Mouse (Mus musculus) E14TG2a.4 (cell line): Measurements from ENCODE around the gene Rbm47.

ENCODE experiments used
- H3K27me3 ChIP-seq: 2 replicates; pipeline ENCODE4 v1.6.1; 2014; ENCODE audit warnings: low read length, control low read depth; ENCODE audit not compliant: insufficient read depth
- H3K36me3 ChIP-seq: 2 replicates; pipeline ENCODE4 v1.6.1; 2014; ENCODE audit warnings: low read length, control low read depth; ENCODE audit not compliant: insufficient read depth
- H3K4me1 ChIP-seq: replicated peaks from 2 replicates; pipeline ENCODE4 v1.6.1; 2014; ENCODE audit warnings: low read depth, low read length, control low read depth
- H3K4me3 ChIP-seq: replicated peaks from 2 replicates; pipeline ENCODE4 v1.5.1; 2014; ENCODE audit warnings: mild to moderate bottlenecking, low read length
- H3K9me3 ChIP-seq: 2 replicates; pipeline ENCODE4 v1.6.1; 2014; ENCODE audit warnings: low read length, control low read depth
- CTCF ChIP-seq: conservative IDR thresholded peaks from 2 replicates; pipeline ENCODE4 v1.5.1; 2014; ENCODE audit warnings: low read length
- NANOG ChIP-seq: IDR thresholded peaks from 2 replicates; pipeline ENCODE4 v1.6.1; 2014; ENCODE audit warnings: borderline replicate concordance, low read length, mixed read lengths
- POU5F1 ChIP-seq: IDR thresholded peaks from 2 replicates; pipeline ENCODE4 v1.6.1; 2014; ENCODE audit warnings: low read length, borderline replicate concordance

Gene Rbm47

DNA sequence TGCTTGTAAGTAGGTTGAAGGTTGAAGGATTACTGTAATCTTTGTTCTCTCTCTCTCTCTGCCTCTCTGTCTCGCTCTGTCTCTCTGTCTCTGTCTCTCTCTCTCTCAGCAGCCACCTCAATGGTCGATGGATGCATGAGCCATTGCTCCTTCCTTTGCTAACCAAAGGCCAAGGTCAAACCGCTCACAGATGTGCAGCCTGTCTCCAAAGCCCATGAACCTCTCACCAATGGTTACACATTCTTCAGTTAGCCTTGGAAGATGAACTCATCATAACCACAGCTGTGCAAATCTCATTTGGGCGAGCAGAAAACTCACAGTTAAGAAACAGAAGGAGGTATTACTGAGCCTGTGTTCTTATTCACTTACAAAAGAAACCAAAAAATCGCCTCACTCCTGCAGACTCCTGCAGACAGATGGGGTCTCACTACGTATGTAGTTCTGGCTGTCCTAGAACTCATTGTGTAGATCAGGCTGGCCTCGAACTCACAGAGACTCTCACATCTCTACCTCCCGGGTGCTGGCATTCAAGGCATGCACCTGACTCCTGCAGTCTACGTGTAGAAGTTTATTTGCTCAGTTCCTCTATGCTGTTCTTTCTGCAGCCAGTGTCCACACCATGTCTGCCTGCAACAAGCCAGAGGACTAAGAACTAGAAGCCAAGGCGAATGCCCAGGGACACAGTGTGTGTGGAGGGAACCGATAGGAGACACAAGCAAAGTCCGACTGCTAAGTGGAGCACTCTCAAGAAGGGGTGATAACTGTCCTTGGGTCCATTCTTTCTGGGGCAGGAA is 49.4 kb downstream of the Rbm47 start:
- Histone ChIP-seq H3K9me3 (no peaks in the 10 kb centered on the region), H3K4me1 (peaks cover 36% of the 10 kb centered on the region), H3K36me3 (no peaks in the 10 kb centered on the region), H3K27me3 (no peaks in the 10 kb centered on the region), H3K4me3 (no peak overlapping the region)
- TF ChIP-seq CTCF, result no peak
- no peak for TF ChIP-seq NANOG
- no peak for TF ChIP-seq POU5F1

DNA sequence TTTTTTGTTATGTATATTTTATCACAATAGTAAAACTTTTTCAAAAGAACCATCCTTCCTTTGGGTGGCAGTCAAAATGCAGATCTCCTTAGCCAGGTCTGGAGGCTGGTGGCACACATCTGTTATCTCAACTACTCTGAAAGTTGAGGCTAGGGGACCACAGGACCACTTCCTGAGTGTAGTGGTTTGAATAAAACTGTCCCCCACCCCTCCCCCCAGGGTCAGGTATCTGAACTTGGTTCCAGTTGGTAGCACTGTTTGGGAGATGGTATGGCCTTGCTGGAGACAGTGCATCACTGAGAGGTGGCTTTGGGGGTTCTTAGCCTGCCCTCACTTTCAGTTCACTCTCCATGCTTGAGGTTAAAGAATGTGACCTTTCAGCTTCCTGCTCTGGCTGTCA is 51.7 kb downstream of the Rbm47 start:
- no peak for TF ChIP-seq POU5F1
- no peak for TF ChIP-seq CTCF
- no peak for TF ChIP-seq NANOG
- no peaks in the 10 kb centered on the region for H3K36me3 ChIP-seq
- peaks cover 36% of the 10 kb centered on the region for H3K4me1 ChIP-seq
- no peaks in the 10 kb centered on the region for H3K9me3 ChIP-seq
- H3K4me3 ChIP-seq, result no peak overlapping the region
- no peaks in the 10 kb centered on the region for H3K27me3 ChIP-seq

- Histone ChIP-seq H3K4me1 (no peaks in the 10 kb centered on the region), H3K36me3 (no peaks in the 10 kb centered on the region), H3K9me3 (no peaks in the 10 kb centered on the region), H3K27me3 (no peaks in the 10 kb centered on the region), H3K4me3 (no peak overlapping the region)
- TF ChIP-seq POU5F1 (no peak), CTCF (no peak), NANOG (no peak)
Observed at GRCm38 (mm10) chr5:66114751-66115150, 58.2 kb downstream of the Rbm47 start.

DNA sequence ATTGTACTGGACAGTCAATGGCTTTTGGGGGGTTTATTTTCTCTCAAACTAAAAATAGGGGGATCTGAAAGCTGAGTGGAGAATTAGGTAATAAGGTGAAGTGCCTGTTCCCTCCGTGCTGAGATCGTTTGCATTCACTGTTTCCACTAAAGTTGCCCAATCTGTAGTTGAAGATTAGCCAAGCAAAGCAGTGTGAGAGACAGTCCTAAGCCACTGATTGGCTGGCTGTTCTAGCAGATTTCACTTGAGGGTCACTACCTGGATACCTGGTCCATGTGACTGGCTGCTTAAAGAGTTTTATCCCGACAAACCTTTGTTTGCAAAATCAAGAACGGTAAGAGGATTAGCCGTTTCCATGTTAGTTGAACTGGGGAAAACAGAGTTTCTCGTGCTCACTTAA is 58.7 kb downstream of the Rbm47 start:
- TF ChIP-seq POU5F1 (no peak), NANOG (no peak), CTCF (no peak)
- Histone ChIP-seq H3K27me3 (no peaks in the 10 kb centered on the region), H3K36me3 (no peaks in the 10 kb centered on the region), H3K9me3 (no peaks in the 10 kb centered on the region), H3K4me1 (no peaks in the 10 kb centered on the region), H3K4me3 (no peak overlapping the region)

GRCm38 (mm10) chr5:66112059-66112458 is 60.9 kb downstream of the Rbm47 start:
- H3K9me3 ChIP-seq, result no peaks in the 10 kb centered on the region
- no peaks in the 10 kb centered on the region for H3K4me1 ChIP-seq
- no peak overlapping the region for H3K4me3 ChIP-seq
- no peaks in the 10 kb centered on the region for H3K36me3 ChIP-seq
- H3K27me3 ChIP-seq, result no peaks in the 10 kb centered on the region
- no peak for TF ChIP-seq CTCF
- TF ChIP-seq POU5F1, result no peak
- no peak for TF ChIP-seq NANOG

DNA sequence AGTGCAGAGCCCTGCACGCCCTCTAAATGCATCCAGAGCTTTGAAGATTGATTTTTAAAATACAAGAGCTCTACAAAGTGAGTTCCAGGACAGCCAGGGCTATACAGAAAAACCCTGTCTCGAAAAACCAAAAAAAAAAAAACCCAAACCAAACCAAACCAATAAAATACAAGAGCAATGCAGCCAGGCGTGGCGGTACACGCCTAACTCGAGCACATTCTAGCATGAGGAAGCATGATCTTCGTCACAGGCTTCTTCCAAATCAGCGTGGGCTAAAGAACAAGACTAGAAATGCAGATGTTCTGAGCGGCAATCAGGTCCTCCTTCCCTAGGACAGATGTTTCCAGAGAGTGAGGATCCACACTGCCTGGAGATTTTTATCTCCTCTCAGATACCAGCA is 66.5 kb downstream of the Rbm47 start:
- H3K4me1 ChIP-seq, result no peaks in the 10 kb centered on the region
- no peaks in the 10 kb centered on the region for H3K36me3 ChIP-seq
- no peaks in the 10 kb centered on the region for H3K9me3 ChIP-seq
- TF ChIP-seq POU5F1 (no peak), CTCF (no peak), NANOG (no peak)
- H3K27me3 ChIP-seq, result no peaks in the 10 kb centered on the region
- H3K4me3 ChIP-seq, result no peak overlapping the region

- Histone ChIP-seq H3K9me3 (no peaks in the 10 kb centered on the region), H3K4me1 (no peaks in the 10 kb centered on the region), H3K36me3 (no peaks in the 10 kb centered on the region), H3K4me3 (no peak overlapping the region), H3K27me3 (no peaks in the 10 kb centered on the region)
- no peak for TF ChIP-seq POU5F1
- TF ChIP-seq NANOG, result no peak
- TF ChIP-seq CTCF, result no peak
Observed at GRCm38 (mm10) chr5:66105946-66106345, 67.0 kb downstream of the Rbm47 start.

DNA sequence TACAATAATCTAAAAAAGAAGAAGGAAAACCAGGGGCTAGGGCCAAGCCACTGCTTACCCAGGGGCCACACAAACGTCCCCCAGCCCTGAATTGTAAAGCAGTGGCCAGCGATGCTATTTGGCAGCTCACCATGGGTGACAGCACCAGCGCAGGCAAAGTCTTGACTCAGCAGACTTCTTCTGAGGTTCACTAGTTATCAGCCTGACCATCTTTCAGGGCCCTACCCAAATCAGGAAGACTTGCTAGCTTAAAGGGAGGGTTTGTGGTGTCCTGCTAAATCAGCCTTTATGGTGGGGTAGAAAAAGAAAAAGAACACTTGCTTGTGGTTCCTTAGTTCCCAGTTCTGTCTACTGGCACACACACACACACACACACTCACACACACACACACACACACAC is 67.6 kb downstream of the Rbm47 start:
- Histone ChIP-seq H3K4me3 (no peak overlapping the region), H3K9me3 (no peaks in the 10 kb centered on the region), H3K36me3 (no peaks in the 10 kb centered on the region), H3K27me3 (no peaks in the 10 kb centered on the region), H3K4me1 (no peaks in the 10 kb centered on the region)
- no peak for TF ChIP-seq CTCF
- no peak for TF ChIP-seq NANOG
- no peak for TF ChIP-seq POU5F1

- H3K4me1 ChIP-seq, result no peaks in the 10 kb centered on the region
- TF ChIP-seq CTCF, result no peak
- TF ChIP-seq POU5F1, result no peak
- TF ChIP-seq NANOG, result no peak
- H3K36me3 ChIP-seq, result no peaks in the 10 kb centered on the region
- no peaks in the 10 kb centered on the region for H3K27me3 ChIP-seq
- no peaks in the 10 kb centered on the region for H3K9me3 ChIP-seq
- H3K4me3 ChIP-seq, result no peak overlapping the region
Observed at GRCm38 (mm10) chr5:66103386-66103785, 69.5 kb downstream of the Rbm47 start.
